Mouse (Mus musculus) megakaryocyte, adult 5-6 weeks (primary cell): ENCODE results near the gene Olfml2b. TPM values are rescaled to one million over a fixed set of nuclear protein-coding genes. Genes with fewer than 3 reads are reported as not detected.

Source experiments
- ATAC-seq: 2 replicates; pipeline ENCODE4 v1.8.0; 2016; ENCODE audit warnings: mild to moderate bottlenecking, inconsistent platforms; ENCODE audit not compliant: poor library complexity, severe bottlenecking
- total RNA-seq, 2 experiments: library from RNA; stranded (forward) in 1 of 2; stranded (reverse) in 1 of 2; fragments of 153-499, 151-499 nt in 1 of 2; fragments of 221-1000, 200-1000 nt in 1 of 2; gene quantifications; 2 replicates each; pipeline versions ENCODE4 v1.2.3 to v1.2.4; 2015 to 2017

The Olfml2b gene
- total RNA-seq, 2 experiments from 2014 or later = 9.0 to 10.8 TPM

GRCm38 (mm10) chr1:170721560-170721959 lies 77.2 kb downstream of the Olfml2b start:
- no peak for ATAC-seq

- ATAC-seq = no peak
Observed at GRCm38 (mm10) chr1:170728524-170728923, 84.2 kb downstream of the Olfml2b start.

DNA sequence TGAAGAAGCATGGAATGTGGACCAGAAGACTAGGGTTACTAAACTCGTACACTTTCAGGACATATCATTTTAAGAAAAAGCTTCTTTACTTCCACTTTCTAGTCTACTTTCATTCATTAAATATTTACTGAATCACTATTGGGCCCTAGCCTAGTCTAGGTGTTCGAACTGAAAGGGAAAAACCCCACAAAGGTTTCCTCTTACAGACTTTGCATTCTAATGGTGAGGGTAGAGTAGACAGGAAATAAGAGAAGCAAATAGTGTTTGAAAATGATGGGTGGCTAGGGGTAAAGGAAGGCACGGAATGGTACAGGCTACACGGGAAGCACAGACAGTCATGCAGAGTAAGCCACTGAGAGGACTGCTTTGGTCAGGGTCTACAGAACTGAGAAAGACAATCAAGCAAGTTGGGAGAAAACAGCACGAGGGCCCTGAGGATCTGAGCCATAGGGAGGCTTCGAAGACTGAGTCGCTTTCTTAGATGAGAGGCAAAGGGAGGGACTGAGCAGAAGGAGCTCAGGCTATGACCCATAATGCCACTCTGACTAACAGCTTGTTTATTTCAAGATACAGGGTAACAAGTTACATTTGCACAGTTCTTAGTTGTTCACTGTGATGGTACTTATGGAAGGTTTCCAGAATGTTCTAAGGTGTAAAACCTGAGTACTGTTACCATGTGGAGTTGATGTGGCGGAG lies 85.1 kb downstream of the Olfml2b start:
- no peak for ATAC-seq

GRCm38 (mm10) chr1:170731865-170732595 lies 87.7 kb downstream of the Olfml2b start:
- ATAC-seq = no peak

Other genes with a start within 250 kb of the Olfml2b start
- 9.8 and 11.6 TPM in 2 replicates for gene Nos1ap, start 54.7 kb upstream of the Olfml2b start, total RNA-seq (2015)
- 2.5 and 3.0 TPM in 2 replicates for gene Nos1ap, start 54.7 kb upstream of the Olfml2b start, total RNA-seq (2017)
- 35.9 and 38.4 TPM in 2 replicates for gene Atf6, start 223.2 kb downstream of the Olfml2b start, total RNA-seq (2015)
- gene Atf6, start 223.2 kb downstream of the Olfml2b start, total RNA-seq (2017) = 35.1 and 39.4 TPM in 2 replicates
- gene Gm26620, start 240.5 kb downstream of the Olfml2b start, total RNA-seq (2015) = 1.2 TPM in 1 of 2 replicates, not detected in the other
- gene Gm26620, start 240.5 kb downstream of the Olfml2b start, total RNA-seq (2017) = not detected in 2 replicates
- gene Dusp12, start 241.0 kb downstream of the Olfml2b start, total RNA-seq (2015) = 7.5 and 10.3 TPM in 2 replicates
- gene Dusp12, start 241.0 kb downstream of the Olfml2b start, total RNA-seq (2017) = 5.2 and 5.4 TPM in 2 replicates